Mouse (Mus musculus): ENCODE results near the gene Olfr1033.
"Not testable (repeated sequence)": the region's sequence is repeated elsewhere in the genome, so short reads cannot be mapped to it uniquely, and the experiment has no call there.

Olfr1033 gene

GRCm38 (mm10) chr2:86020406-86020805 is at the start of gene Olfr1033:
TSS of gene Olfr1033 (plus strand) at chr2:86020633.
- DNase-seq, result not testable (repeated sequence)

DNA sequence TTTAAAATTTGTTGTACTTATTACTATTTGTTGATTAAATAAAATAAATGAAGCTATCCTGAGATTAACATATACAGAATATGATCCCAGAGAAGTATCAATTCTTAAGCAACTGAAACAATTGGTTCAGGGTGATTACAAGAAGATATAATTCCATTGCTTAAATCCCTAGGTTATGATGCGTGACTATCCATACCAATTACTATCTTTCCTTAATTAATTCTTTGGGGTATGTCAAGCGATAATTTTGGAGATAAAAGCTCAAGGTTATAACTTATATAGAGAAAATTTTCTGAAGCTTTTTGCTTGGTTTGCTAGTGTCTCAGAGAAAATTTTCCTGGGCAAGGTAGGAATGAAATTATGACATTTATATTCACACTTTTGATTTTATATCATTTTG is 46.8 kb upstream of the Olfr1033 start, which contains the start of gene Olfr1029:
Gene Olfr1029, plus strand, starts transcription at position 301 of the 400 bp plus-strand sequence.
- no peak for DNase-seq

GRCm38 (mm10) chr2:85978976-85979375 is 41.5 kb upstream of the Olfr1033 start, which contains the start of gene Olfr1030:
TSS of gene Olfr1030 (plus strand) at chr2:85979276.
- DNase-seq, result no peak

GRCm38 (mm10) chr2:85990004-85990403 is 30.4 kb upstream of the Olfr1033 start, which contains the start of gene Olfr1031:
TSS of gene Olfr1031 (plus strand) at chr2:85990304.
- DNase-seq, result no peak

- no peak for DNase-seq
These were observed 15.2 kb upstream of the Olfr1033 start, which contains the start of gene Olfr1032 for GRCm38 (mm10) chr2:86005240-86005639. TSS of gene Olfr1032 (plus strand) at chr2:86005540.

GRCm38 (mm10) chr2:86021518-86021917 is 1.1 kb downstream of the Olfr1033 start:
- not testable (repeated sequence) for DNase-seq

DNA sequence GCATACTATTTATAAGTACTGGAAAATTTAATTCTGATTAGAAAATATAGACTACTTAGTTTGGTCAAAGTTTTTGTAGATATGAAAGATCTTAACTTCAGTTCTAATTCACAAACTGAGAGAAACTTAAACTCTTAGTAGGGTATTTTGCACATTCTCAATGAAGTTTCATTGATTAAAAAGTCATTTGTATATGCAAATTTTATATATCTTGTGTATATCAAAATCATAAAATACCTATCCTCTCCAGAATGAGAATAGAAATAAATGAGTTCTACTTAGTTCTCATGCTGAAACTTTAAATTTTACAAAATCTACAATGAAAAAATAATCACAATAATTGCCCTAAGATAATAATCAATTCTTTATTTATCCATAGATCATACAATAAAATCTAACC is 25.1 kb downstream of the Olfr1033 start, which contains the start of gene Olfr1034:
Gene Olfr1034, plus strand, starts transcription at position 301 of the 400 bp plus-strand sequence.
- no peak for DNase-seq

DNA sequence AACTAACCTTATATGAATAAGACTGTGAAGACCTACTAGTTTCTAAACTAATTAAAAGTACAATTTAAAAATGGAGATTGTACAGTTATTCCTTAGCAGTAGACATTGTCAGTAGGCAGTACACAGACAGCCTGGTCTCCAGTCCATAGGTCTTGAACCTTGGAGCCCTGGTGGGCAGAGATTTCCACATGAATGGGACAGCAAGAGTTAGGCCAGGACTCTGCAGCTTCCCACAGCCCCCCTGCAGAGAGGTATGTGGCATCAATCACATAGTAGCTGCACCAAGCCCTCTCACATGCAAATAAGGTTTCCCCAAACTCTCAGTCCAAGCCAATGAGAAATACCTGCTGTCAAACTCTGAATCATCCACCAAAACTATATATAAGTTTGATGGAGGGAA is 30.3 kb downstream of the Olfr1033 start:
- DNase-seq, result not testable (repeated sequence)

GRCm38 (mm10) chr2:86063766-86064165 is 43.3 kb downstream of the Olfr1033 start:
- DNase-seq, result not testable (repeated sequence)

- DNase-seq, result no peak
These were observed 49.8 kb downstream of the Olfr1033 start for GRCm38 (mm10) chr2:86070189-86070588.

GRCm38 (mm10) chr2:86073692-86074091 is 53.3 kb downstream of the Olfr1033 start, which contains the start of gene Olfr1036:
TSS of gene Olfr1036 (plus strand) at chr2:86073992.
- not testable (repeated sequence) for DNase-seq

DNA sequence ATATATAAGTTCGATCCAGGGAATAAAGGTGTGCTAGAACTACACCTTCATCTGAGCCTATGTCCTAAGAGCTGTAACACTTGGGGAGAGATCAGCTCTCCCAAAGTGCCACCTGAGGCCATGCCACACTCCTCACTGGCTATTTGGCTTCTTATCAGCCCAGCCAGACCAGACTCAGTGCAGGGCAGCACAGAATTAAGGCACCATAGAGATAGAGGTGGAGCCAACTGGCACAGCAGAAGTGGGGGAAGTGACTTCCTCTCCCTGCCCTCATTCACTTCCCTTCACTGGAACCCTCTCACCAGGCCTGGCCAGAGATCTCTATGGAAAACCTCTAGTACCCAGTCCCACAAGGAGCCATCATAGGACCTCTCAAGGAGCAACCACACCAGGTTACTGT is 60.0 kb downstream of the Olfr1033 start:
- not testable (repeated sequence) for DNase-seq

GRCm38 (mm10) chr2:86087285-86087684 is 66.9 kb downstream of the Olfr1033 start, which contains the start of gene Olfr1037:
TSS of gene Olfr1037 (minus strand) at chr2:86087385.
- DNase-seq, result no peak

Measured in cerebellum, adult 8-10 months (tissue).